Mouse (Mus musculus): Measurements from ENCODE around the gene Uap1l1.
"Not testable (repeated sequence)": the region's sequence is repeated elsewhere in the genome, so short reads cannot be mapped to it uniquely, and the experiment has no call there.

The Uap1l1 gene

GRCm38 (mm10) chr2:25365091-25365761 is at the start of gene Uap1l1:
Gene Uap1l1, minus strand, starts transcription at chr2:25365682.
- DNase-seq (ENCODE audit: low read depth, low spot score): peak; percentile 43

GRCm38 (mm10) chr2:25413436-25413835 is 48.0 kb upstream of the Uap1l1 start:
- DNase-seq (ENCODE audit: low read depth, low spot score): not testable (repeated sequence)

- DNase-seq (ENCODE audit: low read depth, low spot score): no peak
These were observed 43.4 kb upstream of the Uap1l1 start for GRCm38 (mm10) chr2:25408908-25409307.

- no peak for DNase-seq (ENCODE audit: low read depth, low spot score)
These were observed 38.5 kb upstream of the Uap1l1 start for GRCm38 (mm10) chr2:25403994-25404393.

- DNase-seq (ENCODE audit: low read depth, low spot score): no peak
These were observed 37.6 kb upstream of the Uap1l1 start for GRCm38 (mm10) chr2:25402972-25403601.

- DNase-seq (ENCODE audit: low read depth, low spot score): peak; percentile 82
These were observed 37.0 kb upstream of the Uap1l1 start for GRCm38 (mm10) chr2:25402377-25402971.

- no peak for DNase-seq (ENCODE audit: low read depth, low spot score)
These were observed 35.3 kb upstream of the Uap1l1 start for GRCm38 (mm10) chr2:25400764-25401163.

GRCm38 (mm10) chr2:25400291-25400690 is 34.8 kb upstream of the Uap1l1 start:
- no peak for DNase-seq (ENCODE audit: low read depth, low spot score)

- DNase-seq (ENCODE audit: low read depth, low spot score): no peak
These were observed 33.6 kb upstream of the Uap1l1 start, which contains the start of gene Npdc1 for GRCm38 (mm10) chr2:25399051-25399450. Gene Npdc1, plus strand, starts transcription at chr2:25399351.

GRCm38 (mm10) chr2:25398065-25398464 is 32.6 kb upstream of the Uap1l1 start:
- no peak for DNase-seq (ENCODE audit: low read depth, low spot score)

- DNase-seq (ENCODE audit: low read depth, low spot score): no peak
These were observed 31.5 kb upstream of the Uap1l1 start for GRCm38 (mm10) chr2:25397010-25397409.

- no peak for DNase-seq (ENCODE audit: low read depth, low spot score)
These were observed 31.1 kb upstream of the Uap1l1 start for GRCm38 (mm10) chr2:25396597-25396983.

- DNase-seq (ENCODE audit: low read depth, low spot score): no peak
These were observed 30.5 kb upstream of the Uap1l1 start, which contains the start of gene Entpd2 for GRCm38 (mm10) chr2:25395721-25396596. Gene Entpd2, plus strand, starts transcription at chr2:25395874.

GRCm38 (mm10) chr2:25394281-25395221 is 29.1 kb upstream of the Uap1l1 start:
- no peak for DNase-seq (ENCODE audit: low read depth, low spot score)

GRCm38 (mm10) chr2:25391266-25391665 is 25.8 kb upstream of the Uap1l1 start:
- DNase-seq (ENCODE audit: low read depth, low spot score): no peak

- DNase-seq (ENCODE audit: low read depth, low spot score): no peak
These were observed 19.0 kb upstream of the Uap1l1 start for GRCm38 (mm10) chr2:25384492-25384891.

- DNase-seq (ENCODE audit: low read depth, low spot score): no peak
These were observed 11.1 kb upstream of the Uap1l1 start for GRCm38 (mm10) chr2:25376589-25376988.

GRCm38 (mm10) chr2:25373431-25373830 is 7.9 kb upstream of the Uap1l1 start:
- DNase-seq (ENCODE audit: low read depth, low spot score): no peak

- DNase-seq (ENCODE audit: low read depth, low spot score): no peak
These were observed 7.3 kb upstream of the Uap1l1 start for GRCm38 (mm10) chr2:25372644-25373391.
